Mouse (Mus musculus): Measurements from ENCODE around the gene Gm5127. TPM values are rescaled to one million over a fixed set of nuclear protein-coding genes. Genes with fewer than 3 reads are reported as not detected.

Gene Gm5127
- polyA plus RNA-seq, 1 experiment from 2014 or later, result not detected

DNA sequence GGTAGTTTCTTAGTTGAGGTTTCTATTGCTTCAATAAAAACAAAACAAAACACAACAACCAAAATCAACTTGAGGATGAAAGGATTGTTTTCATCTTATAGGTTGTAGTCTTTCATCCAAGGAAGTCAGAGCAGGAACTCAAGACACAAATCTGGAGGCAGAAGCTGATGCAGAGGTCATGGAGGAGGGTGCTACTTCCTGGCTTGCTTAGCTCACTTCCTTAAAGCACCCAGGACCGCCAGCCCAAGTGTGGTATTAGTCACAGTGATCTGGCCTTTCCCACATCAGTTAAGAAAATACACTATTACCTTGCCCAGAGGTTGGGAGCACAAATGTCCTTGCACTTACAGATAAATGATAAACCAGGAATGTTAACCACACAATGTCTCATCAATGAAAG is 45.5 kb downstream of the Gm5127 start:
- no peaks in the 10 kb centered on the region for H3K9me3 ChIP-seq
- H3K4me3 ChIP-seq, result no peak overlapping the region
- no peak for ATAC-seq (ENCODE audit: extremely low read depth, insufficient number of reproducible peaks, low FRiP score, low TSS enrichment)
- 62% methylated on average over 1 of the region's 1 CpGs for WGBS
- no peak overlapping the region for H3K9ac ChIP-seq
- H3K4me2 ChIP-seq, result no peak overlapping the region
- no peak overlapping the region for H3K27ac ChIP-seq (replicated peaks)
- no peaks in the 10 kb centered on the region for H3K36me3 ChIP-seq
- no peaks in the 10 kb centered on the region for H3K27me3 ChIP-seq (replicated peaks)
- no peaks in the 10 kb centered on the region for H3K4me1 ChIP-seq

DNA sequence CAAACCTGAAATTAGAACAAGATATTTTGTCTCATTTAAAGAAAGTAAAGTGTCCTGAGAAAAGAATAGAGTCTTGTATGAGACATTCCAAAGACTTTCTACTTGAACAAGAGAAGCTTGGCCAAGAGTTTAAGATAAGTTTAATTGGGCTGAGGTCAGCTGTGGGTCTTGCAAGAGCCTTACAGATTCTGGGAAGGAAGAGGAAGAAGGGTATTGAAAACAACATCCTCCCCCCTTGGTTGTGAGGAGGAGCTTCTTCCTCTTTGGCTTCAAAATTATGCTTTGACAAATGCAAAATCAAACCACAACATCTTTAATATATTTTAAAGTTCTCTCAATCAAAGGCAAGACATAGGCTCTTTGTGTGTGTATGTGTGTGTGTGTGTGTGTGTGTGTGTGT is 50.6 kb downstream of the Gm5127 start:
- Histone ChIP-seq H3K9ac (no peak overlapping the region), H3K27ac (replicated peaks) (no peak overlapping the region), H3K36me3 (no peaks in the 10 kb centered on the region), H3K4me2 (no peak overlapping the region), H3K9me3 (no peaks in the 10 kb centered on the region), H3K27me3 (replicated peaks) (no peaks in the 10 kb centered on the region), H3K4me1 (no peaks in the 10 kb centered on the region), H3K4me3 (no peak overlapping the region)
- no peak for ATAC-seq (ENCODE audit: extremely low read depth, insufficient number of reproducible peaks, low FRiP score, low TSS enrichment)

DNA sequence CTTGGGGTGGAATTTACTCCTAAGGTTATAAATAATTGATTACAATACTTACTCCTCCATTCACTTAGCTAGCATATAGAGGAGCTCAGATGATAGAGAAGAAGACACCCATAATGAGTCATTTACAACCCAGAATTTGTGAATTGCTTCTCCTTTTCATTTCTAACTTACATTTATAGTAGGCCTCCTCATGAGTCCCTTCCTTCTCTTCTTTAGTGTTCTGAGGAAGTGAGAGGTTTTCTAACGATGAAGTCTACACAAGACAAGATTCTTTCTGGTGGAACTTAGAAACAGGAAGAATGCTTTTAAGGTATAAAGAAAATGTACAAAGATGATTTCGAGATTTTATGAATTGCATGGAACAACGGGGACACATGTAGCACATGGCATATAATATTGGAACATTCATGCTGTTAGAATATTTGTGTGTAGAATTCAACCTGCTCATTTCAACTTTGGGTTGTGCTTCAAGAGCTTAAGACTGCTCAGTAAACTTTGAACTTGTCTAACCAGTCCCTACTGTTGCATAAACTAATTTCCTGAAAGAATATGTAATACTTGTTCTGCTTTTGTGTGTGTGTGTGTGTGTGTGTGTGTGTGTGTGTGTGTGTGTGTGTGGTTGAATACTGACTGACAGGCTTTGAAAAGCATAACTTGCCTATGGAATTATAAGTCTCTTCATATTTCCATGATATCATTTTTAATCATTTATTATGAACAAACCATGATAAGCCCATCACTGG is 52.0 kb downstream of the Gm5127 start:
- 71% methylated on average over 3 of the region's 3 CpGs for WGBS
- H3K4me1 ChIP-seq, result no peaks in the 10 kb centered on the region
- no peaks in the 10 kb centered on the region for H3K9me3 ChIP-seq
- H3K4me3 ChIP-seq, result no peak overlapping the region
- H3K9ac ChIP-seq, result no peak overlapping the region
- no peaks in the 10 kb centered on the region for H3K36me3 ChIP-seq
- no peaks in the 10 kb centered on the region for H3K27me3 ChIP-seq (replicated peaks)
- H3K4me2 ChIP-seq, result no peak overlapping the region
- H3K27ac ChIP-seq (replicated peaks), result no peak overlapping the region
- ATAC-seq (ENCODE audit: extremely low read depth, insufficient number of reproducible peaks, low FRiP score, low TSS enrichment), result no peak

DNA sequence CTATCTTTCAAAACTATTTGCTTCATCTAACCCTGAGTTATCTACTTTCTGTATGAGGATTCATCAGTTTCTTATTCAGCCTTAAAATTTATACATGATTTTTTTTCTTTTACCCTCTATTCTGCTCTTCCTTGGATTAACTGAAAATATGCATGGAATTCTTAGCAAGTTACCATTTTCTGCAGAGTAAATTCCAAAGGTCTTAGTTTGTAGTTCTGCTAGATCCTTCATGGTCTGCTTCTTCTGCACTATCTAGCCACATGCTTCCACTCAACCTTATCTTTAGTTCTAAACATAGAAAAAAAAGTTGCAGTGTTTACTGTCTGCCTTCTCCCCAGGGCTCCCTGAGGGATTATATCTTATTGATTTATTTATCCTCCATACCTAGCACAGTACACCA is 79.1 kb downstream of the Gm5127 start:
- no peak overlapping the region for H3K9ac ChIP-seq
- no peaks in the 10 kb centered on the region for H3K9me3 ChIP-seq
- H3K4me2 ChIP-seq, result no peak overlapping the region
- H3K27ac ChIP-seq (replicated peaks), result no peak overlapping the region
- H3K36me3 ChIP-seq, result no peaks in the 10 kb centered on the region
- H3K4me1 ChIP-seq, result no peaks in the 10 kb centered on the region
- H3K27me3 ChIP-seq (replicated peaks), result no peaks in the 10 kb centered on the region
- no peak overlapping the region for H3K4me3 ChIP-seq
- no peak for ATAC-seq (ENCODE audit: extremely low read depth, insufficient number of reproducible peaks, low FRiP score, low TSS enrichment)

DNA sequence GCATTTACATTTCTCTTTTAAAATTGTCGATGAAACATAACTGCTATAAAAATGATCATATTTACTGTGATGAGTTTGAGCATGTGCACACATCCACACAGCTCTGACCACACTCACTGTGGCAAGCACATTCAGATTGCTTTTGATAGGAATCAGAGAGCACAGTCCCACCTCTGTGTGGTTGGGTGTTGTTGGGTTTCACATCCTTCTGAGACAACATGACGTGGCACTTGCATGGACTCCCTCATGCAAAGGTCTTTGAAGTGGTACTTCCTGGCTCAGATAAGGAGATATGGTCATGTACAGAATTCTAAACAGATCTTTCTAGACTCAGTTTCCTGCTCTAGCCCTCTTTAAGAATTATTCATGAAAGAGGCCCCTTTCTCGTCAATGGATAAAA is 121.6 kb downstream of the Gm5127 start:
- H3K27me3 ChIP-seq (replicated peaks), result no peaks in the 10 kb centered on the region
- no peaks in the 10 kb centered on the region for H3K36me3 ChIP-seq
- no peak overlapping the region for H3K9ac ChIP-seq
- WGBS, result 64% methylated on average over 3 of the region's 3 CpGs
- H3K27ac ChIP-seq (replicated peaks), result no peak overlapping the region
- H3K4me2 ChIP-seq, result no peak overlapping the region
- no peak overlapping the region for H3K4me3 ChIP-seq
- no peak for ATAC-seq (ENCODE audit: extremely low read depth, insufficient number of reproducible peaks, low FRiP score, low TSS enrichment)
- no peaks in the 10 kb centered on the region for H3K9me3 ChIP-seq
- no peaks in the 10 kb centered on the region for H3K4me1 ChIP-seq

DNA sequence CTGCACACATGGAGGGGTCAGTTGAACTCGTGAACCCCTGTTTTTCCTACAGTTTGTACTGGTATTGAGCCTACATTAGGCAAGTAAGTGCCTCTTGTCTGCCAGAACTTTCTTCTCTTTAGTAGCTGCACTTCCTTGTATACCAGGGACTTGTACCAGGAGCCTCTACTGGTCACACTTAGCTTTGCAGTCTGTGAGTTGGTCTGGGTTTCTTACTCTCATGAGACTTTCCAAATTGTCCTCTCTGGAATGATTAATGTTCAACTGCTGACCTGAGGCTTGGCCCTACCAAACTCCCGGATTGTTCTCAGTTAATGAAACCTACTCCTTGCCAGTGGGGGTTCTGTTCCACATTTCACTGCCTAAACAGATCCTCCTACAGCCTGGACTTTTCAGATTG is 134.2 kb downstream of the Gm5127 start:
- Histone ChIP-seq H3K4me3 (no peak overlapping the region), H3K4me2 (no peak overlapping the region), H3K9me3 (no peaks in the 10 kb centered on the region), H3K27ac (replicated peaks) (no peak overlapping the region), H3K9ac (no peak overlapping the region), H3K27me3 (replicated peaks) (no peaks in the 10 kb centered on the region), H3K4me1 (no peaks in the 10 kb centered on the region), H3K36me3 (no peaks in the 10 kb centered on the region)
- WGBS, result 19% methylated on average over 2 of the region's 2 CpGs
- ATAC-seq (ENCODE audit: extremely low read depth, insufficient number of reproducible peaks, low FRiP score, low TSS enrichment), result no peak

DNA sequence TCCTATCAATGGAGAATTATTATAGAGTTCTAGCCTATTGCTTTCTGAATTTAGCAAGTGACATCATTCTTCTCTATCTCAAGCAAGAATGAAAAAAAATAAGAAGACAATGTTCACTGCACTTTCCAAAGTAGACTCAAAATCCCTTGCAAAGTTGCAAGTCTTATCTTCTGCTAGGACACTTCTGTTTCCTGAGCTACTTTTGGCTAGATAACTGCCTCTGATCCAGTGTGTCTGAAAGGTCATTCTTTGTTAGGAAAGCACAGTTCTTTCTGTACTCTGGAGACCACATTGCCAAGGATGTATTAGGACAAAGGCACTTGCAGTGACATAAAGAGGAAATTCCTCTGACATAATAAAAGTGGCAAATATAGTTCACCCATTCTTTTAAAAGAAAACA is 159.3 kb downstream of the Gm5127 start:
- Histone ChIP-seq H3K9ac (no peak overlapping the region), H3K4me2 (no peak overlapping the region), H3K9me3 (no peaks in the 10 kb centered on the region), H3K4me3 (no peak overlapping the region), H3K27ac (replicated peaks) (no peak overlapping the region), H3K4me1 (no peaks in the 10 kb centered on the region), H3K36me3 (no peaks in the 10 kb centered on the region), H3K27me3 (replicated peaks) (no peaks in the 10 kb centered on the region)
- no peak for ATAC-seq (ENCODE audit: extremely low read depth, insufficient number of reproducible peaks, low FRiP score, low TSS enrichment)

DNA sequence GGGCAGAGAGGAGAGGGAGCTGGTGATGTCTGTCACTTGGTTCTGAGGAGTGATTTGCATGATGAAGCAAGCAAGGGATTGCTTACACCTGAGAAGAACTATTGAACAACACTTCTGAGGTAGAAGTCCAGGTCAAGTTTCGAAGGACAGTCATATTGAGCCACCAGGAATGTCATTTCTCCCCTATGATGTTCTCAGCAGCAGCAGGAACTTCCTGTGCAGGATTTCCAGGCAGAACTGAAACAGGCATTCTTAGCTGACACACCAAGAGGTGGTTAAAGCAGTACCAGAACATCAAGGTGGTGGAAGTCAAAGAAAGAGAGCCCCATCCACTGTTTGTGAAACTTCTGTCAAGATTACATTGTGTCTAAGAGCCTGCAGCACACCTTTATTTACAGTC is 172.3 kb downstream of the Gm5127 start:
- Histone ChIP-seq H3K9me3 (no peaks in the 10 kb centered on the region), H3K4me1 (no peaks in the 10 kb centered on the region), H3K4me2 (no peak overlapping the region), H3K4me3 (no peak overlapping the region), H3K27me3 (replicated peaks) (no peaks in the 10 kb centered on the region), H3K27ac (replicated peaks) (no peak overlapping the region), H3K9ac (no peak overlapping the region), H3K36me3 (no peaks in the 10 kb centered on the region)
- WGBS, result 68% methylated on average over 1 of the region's 1 CpGs
- no peak for ATAC-seq (ENCODE audit: extremely low read depth, insufficient number of reproducible peaks, low FRiP score, low TSS enrichment)

Small RNAs within 50 kb of the gene (microRNA-seq; reads per million reads assigned to microRNA genes)
- not detected for gene Gm22102

Other genes with a start within 250 kb of the Gm5127 start
- 1.8 and 3.8 TPM in 2 replicates for gene Fndc3c1, start 97.8 kb upstream of the Gm5127 start, polyA plus RNA-seq (2015; fragmentation: Nextera tagmentation; extraction: Ambion mirVana)
- gene Cysltr1, start 20.5 kb downstream of the Gm5127 start, polyA plus RNA-seq (2015; fragmentation: Nextera tagmentation; extraction: Ambion mirVana), result 1.5 and 2.6 TPM in 2 replicates